Mouse (Mus musculus) layer of hippocampus, adult 9-11 months (tissue): ENCODE results near the gene Sptan1.

Experiments used
- DNase-seq: peaks from one replicate; pipeline ENCODE4 v3.0.0; 2022

The Sptan1 gene

GRCm38 (mm10) chr2:30062249-30063093 lies 97.1 kb downstream of the Sptan1 start:
- DNase-seq: no peak

- DNase-seq: no peak
These were observed 97.9 kb downstream of the Sptan1 start for GRCm38 (mm10) chr2:30063235-30063634.

GRCm38 (mm10) chr2:30063791-30064190 lies 98.4 kb downstream of the Sptan1 start:
- no peak for DNase-seq

GRCm38 (mm10) chr2:30064298-30064697 lies 98.9 kb downstream of the Sptan1 start:
- no peak for DNase-seq

DNA sequence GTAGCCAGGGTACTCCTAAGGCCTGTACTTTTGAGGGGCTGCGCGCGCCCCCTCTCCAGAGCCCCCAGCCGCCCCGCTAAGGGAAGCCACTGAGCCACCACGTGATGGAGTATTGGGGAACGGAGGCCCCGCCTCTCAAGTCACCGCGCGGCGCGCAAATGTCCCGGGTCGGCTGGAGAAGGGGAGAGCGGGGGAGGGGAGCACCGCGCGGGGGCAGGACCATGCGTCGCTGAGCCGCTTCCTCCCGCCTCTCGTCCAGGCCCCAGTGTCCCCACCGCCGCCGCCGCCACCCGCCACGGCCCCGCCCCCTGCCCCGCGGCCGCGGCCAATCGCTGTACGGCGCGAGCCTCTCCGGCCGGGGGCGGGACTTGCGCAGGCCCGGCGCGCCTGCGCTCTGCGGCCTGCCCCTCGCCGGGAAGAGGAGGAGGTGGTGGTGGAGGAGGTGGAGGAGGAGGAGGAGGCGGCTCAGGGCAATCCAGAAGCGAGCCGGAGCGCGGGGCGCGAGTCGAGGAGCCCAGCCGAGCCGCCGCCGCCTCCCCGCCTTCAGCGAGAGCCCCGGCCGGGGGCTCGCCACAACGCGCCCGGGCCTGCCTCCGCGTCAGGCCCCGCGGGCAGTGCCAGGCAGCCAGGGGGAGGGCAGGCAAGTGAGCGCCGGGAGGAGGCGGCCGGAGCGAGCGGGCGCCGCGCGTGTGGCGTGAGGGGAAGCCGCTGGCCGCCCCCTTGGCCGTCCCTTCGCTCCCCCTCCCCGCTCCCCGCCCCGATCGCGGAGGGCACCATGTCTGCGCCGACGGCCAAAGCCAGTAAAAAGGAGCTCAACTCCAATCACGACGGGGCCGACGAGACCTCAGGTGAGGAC lies 100.9 kb downstream of the Sptan1 start:
- peak; percentile 96 for DNase-seq

DNA sequence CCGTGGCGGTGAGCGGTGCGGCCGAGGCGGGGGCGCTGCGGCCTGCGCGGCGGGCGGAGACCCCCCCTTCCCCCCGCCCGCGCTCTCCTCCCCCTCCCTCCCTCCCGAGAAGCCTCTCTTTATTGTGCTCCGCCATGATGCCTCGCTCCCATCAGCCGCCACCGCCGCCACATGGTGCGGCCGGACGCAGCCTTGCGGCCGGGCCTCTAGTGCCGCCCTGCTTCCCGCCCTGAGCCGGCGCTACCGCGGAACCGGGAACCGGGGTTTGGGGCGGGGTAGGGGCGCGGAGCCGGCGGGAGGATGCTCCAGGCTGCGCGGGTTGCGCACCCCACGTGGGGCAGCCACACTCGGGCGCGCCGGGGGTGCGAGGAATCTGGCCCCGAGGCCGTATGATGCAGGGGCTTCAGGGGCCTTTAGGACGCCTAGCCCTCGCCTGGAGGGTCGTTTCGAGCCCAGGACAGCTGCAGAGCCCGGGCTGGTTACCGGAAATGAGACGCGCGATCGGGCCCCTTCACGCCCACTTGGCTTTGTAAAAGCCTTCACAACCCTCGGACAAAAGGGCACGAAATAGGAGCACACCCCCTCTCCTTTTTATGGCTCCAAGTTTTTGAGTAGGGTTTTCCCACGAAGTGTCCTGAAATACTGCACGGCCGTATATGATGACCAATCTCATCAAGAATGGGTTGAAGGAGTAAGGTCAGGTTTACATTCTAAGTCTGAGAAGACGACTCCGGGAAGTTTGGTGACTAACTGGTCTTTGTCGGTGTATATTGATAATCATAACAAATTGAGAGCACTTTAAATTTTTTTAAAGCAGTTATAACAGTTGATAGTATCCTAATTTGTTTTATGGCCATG lies 101.9 kb downstream of the Sptan1 start:
- no peak for DNase-seq

DNA sequence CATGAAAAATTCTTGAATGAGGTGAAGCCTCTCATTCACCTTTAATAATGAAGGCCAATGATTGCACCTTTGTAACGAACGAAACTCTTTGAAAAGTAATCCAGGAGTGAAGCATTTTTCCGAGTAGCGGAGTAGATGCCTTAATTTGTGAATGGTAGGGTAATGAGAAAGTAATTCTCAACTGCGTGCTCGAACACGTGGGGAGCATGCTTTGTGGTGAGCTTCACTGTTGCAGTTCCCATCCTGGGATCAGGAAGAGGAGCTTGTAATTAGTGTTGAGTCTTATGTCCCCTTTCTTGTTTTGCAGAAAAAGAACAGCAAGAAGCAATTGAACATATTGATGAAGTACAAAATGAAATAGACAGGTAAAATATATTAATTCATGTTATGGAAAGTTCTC lies 102.6 kb downstream of the Sptan1 start:
- no peak for DNase-seq

GRCm38 (mm10) chr2:30072875-30073274 lies 107.5 kb downstream of the Sptan1 start:
- no peak for DNase-seq

- DNase-seq: no peak
These were observed 107.9 kb downstream of the Sptan1 start for GRCm38 (mm10) chr2:30073285-30073684.

DNA sequence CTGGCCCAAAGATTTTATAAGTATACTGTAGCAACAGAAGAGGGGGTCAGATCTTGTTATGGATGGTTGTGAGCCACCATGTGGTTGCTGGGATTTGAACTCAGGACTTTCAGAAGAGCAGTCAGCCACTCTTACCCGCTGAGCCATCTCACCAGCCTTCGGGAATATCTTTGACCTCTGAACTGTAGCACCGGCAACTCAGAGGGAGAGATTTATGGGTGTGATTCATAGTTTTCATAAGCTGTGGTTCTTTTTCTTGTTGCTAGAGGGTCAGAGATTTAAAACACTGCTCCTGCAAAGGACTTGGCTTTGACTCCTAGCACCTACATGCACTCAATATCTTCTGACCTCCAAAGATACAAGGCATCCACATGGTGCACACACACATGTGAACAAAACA lies 110.3 kb downstream of the Sptan1 start:
- DNase-seq: no peak

- no peak for DNase-seq
These were observed 111.1 kb downstream of the Sptan1 start for GRCm38 (mm10) chr2:30076439-30076838.

DNA sequence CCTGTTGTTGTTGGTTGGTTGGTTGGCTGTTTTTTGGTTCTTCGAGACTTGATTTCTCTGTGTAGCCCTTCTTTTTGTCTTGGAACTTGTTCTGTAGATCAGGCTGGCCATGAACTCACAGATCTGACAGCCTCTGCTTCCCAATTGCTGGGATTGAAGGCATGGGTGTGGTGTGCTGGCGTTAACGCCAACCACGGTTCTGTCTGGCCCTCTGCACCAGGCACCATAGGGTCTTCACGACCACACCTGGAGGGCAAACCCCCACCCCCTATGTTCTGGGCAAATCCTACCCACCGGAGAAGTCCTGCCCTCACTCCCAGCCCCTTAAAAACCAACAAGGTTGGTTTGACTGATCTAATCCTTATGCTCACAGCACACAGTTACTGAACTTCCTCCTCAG lies 111.6 kb downstream of the Sptan1 start:
- DNase-seq: no peak

- peak; percentile 61 for DNase-seq
These were observed 112.4 kb downstream of the Sptan1 start, which contains the start of gene Pkn3 for GRCm38 (mm10) chr2:30077502-30078348. Gene Pkn3 (plus strand): TSS chr2:30077684.

GRCm38 (mm10) chr2:30078349-30078712 lies 113.0 kb downstream of the Sptan1 start:
- no peak for DNase-seq

- no peak for DNase-seq
These were observed 113.4 kb downstream of the Sptan1 start for GRCm38 (mm10) chr2:30078760-30079159.

GRCm38 (mm10) chr2:30080181-30080800 lies 114.9 kb downstream of the Sptan1 start:
- no peak for DNase-seq
